ENCODE assay signal across 10 mouse cellular contexts in genomic region chr7:126888852-126889251, GRCm38 (mm10). TPM values are rescaled to one million over a fixed set of nuclear protein-coding genes. Genes with fewer than 3 reads are reported as not detected.
DNase-seq lines count a peak whose midpoint lies in the region; ATAC-seq and TF ChIP-seq lines count a peak whose summit lies in the region.
"Had no signal": no experiment of that assay in that cellular context is flagged by ENCODE, and none has a peak within 500 bp of the region (broad histone marks: within the 10 kb centered on the region; RNA-seq: fewer than 3 reads in every experiment).

No protein-coding gene starts in this region.

- DNase-seq in gastrocnemius, adult 2 months = peak; percentile 34
- no peak for DNase-seq in gastrocnemius, postnatal 14 days
- peak; percentile 46 for DNase-seq in lung, postnatal 25 days (ENCODE audit: low spot score)
- no peak for DNase-seq in layer of hippocampus, adult 8-10 months (ENCODE audit: low spot score in 2 of 2)

- no peak for ATAC-seq in megakaryocyte, adult 5-6 weeks (ENCODE audit: poor library complexity, severe bottlenecking)
- ATAC-seq in forebrain, embryonic 12.5 days (ENCODE audit: low FRiP score) = no peak

- H3K9me3 ChIP-seq in megakaryocyte, embryonic 14.5 days = no peaks in the 10 kb centered on the region
- no peaks in the 10 kb centered on the region for H3K9me3 ChIP-seq in forebrain, embryonic 12.5 days
- H3K9me3 ChIP-seq: forebrain, embryonic 10.5 days; limb, embryonic 15.5 days had no signal

- peak; percentile 54 for TF ChIP-seq CTCF in gastrocnemius, adult 2 months (IDR thresholded peaks at IDR 0.05)
- TF ChIP-seq CTCF in bone marrow macrophage, adult 2 months (IDR thresholded peaks at IDR 0.05; ENCODE audit: low read depth, low read length) = peak; percentile 53; the same call in 1 of the 2 replicates

- peak overlapping the region; percentile 45 for H3K4me3 ChIP-seq in gastrocnemius, adult 2 months
- peak overlapping the region; percentile 1 for H3K4me3 ChIP-seq in megakaryocyte, embryonic 14.5 days (replicated peaks)
- H3K4me3 ChIP-seq in bone marrow macrophage, adult 2 months (ENCODE audit: insufficient read depth, low read length) = no peak overlapping the region
- H3K4me3 ChIP-seq in forebrain, embryonic 12.5 days (replicated peaks) = no peak overlapping the region
- H3K4me3 ChIP-seq: forebrain, embryonic 10.5 days; limb, embryonic 15.5 days had no signal

- WGBS in forebrain, embryonic 12.5 days = 51% methylated on average over 7 of the region's 7 CpGs

- no peak for TF ChIP-seq POLR2A in bone marrow macrophage, adult 2 months (IDR thresholded peaks at IDR 0.05; ENCODE audit: borderline replicate concordance, low read depth, low read length)

- H3K9ac ChIP-seq in forebrain, embryonic 12.5 days = no peak overlapping the region
- H3K9ac ChIP-seq: limb, embryonic 15.5 days had no signal

- no peak overlapping the region for H3K4me2 ChIP-seq in forebrain, embryonic 12.5 days
- H3K4me2 ChIP-seq: limb, embryonic 15.5 days had no signal

- intact Hi-C loops in gastrocnemius, adult 2 months (cut with DNase I) = no loop called here
- intact Hi-C loops in gastrocnemius, postnatal 14 days (cut with DNase I; ENCODE audit: low total_unique reads) = no loop called here

- H3K36me3 ChIP-seq in megakaryocyte, embryonic 14.5 days (replicated peaks; ENCODE audit: low read length) = peaks cover 80% of the 10 kb centered on the region
- peaks cover 16% of the 10 kb centered on the region for H3K36me3 ChIP-seq in forebrain, embryonic 12.5 days (replicated peaks)

- H3K4me1 ChIP-seq in megakaryocyte, embryonic 14.5 days = peaks cover 19% of the 10 kb centered on the region
- peaks cover 9% of the 10 kb centered on the region for H3K4me1 ChIP-seq in bone marrow macrophage, adult 2 months (ENCODE audit: control insufficient read depth, insufficient read depth, low read length)
- peaks cover under 1% of the 10 kb centered on the region; the same call in 1 of the 2 replicates for H3K4me1 ChIP-seq in forebrain, embryonic 12.5 days
- H3K4me1 ChIP-seq: limb, embryonic 15.5 days had no signal

- H3K27ac ChIP-seq in gastrocnemius, adult 2 months = peak overlapping the region; percentile 56; the same call in 1 of the 2 replicates
- no peak overlapping the region for H3K27ac ChIP-seq in bone marrow macrophage, adult 2 months (ENCODE audit: insufficient read depth, low read depth, low read length)
- H3K27ac ChIP-seq in forebrain, embryonic 12.5 days = no peak overlapping the region
- H3K27ac ChIP-seq: forebrain, embryonic 10.5 days; limb, embryonic 15.5 days had no signal

- H3K27me3 ChIP-seq in megakaryocyte, embryonic 14.5 days (replicated peaks) = no peaks in the 10 kb centered on the region
- H3K27me3 ChIP-seq in forebrain, embryonic 12.5 days = no peaks in the 10 kb centered on the region
- H3K27me3 ChIP-seq: limb, embryonic 15.5 days had no signal

RNA-seq across cellular contexts. Expression of gene Taok2, which starts 4.3 kb away (rescaled TPM):
- 10 to 100 TPM; 22.3 to 23.5 TPM for total RNA-seq in gastrocnemius, adult 2 months (2021)
- 10 to 100 TPM; 33.1 to 33.5 TPM for total RNA-seq in gastrocnemius, postnatal 14 days (2021)
- 159 and 479 TPM in 2 replicates for polyA plus RNA-seq in megakaryocyte, embryonic 14.5 days (2012; ENCODE audit: insufficient read depth, low replicate concordance)
- 14.3 and 19.0 TPM in 2 replicates for total RNA-seq in megakaryocyte, adult 5-6 weeks (2015)
- 26.8 and 32.0 TPM in 2 replicates for total RNA-seq in megakaryocyte, adult 5-6 weeks (2017)
- 58.5 and 66.8 TPM in 2 replicates for polyA plus RNA-seq in bone marrow macrophage, adult 2 months (2012; ENCODE audit: insufficient read depth, insufficient read length, missing spikeins)
- total RNA-seq in layer of hippocampus, adult 8-10 months (2022) = 100 to 1,000 TPM; 146 to 179 (median 151) TPM
- 60.9 and 65.4 TPM in 2 replicates for polyA plus RNA-seq in forebrain, embryonic 12.5 days (2016; fragmentation: Nextera tagmentation; extraction: Ambion mirVana)

RNA-seq across cellular contexts. Expression of gene Ino80e, which starts 26.7 kb away (rescaled TPM):
- total RNA-seq in gastrocnemius, adult 2 months (2021) = 10 to 100 TPM in 1 of 2 experiments, 1 to 10 TPM in 1; 8.7 to 12.9 TPM
- total RNA-seq in gastrocnemius, postnatal 14 days (2021) = 10 to 100 TPM; 13.7 to 14.1 TPM
- polyA plus RNA-seq in megakaryocyte, embryonic 14.5 days (2012; ENCODE audit: insufficient read depth, low replicate concordance) = 823 and 1,411 TPM in 2 replicates
- 42.5 and 51.5 TPM in 2 replicates for total RNA-seq in megakaryocyte, adult 5-6 weeks (2015)
- 21.3 and 46.4 TPM in 2 replicates for total RNA-seq in megakaryocyte, adult 5-6 weeks (2017)
- polyA plus RNA-seq in bone marrow macrophage, adult 2 months (2012; ENCODE audit: insufficient read depth, insufficient read length, missing spikeins) = 67.0 and 72.6 TPM in 2 replicates
- total RNA-seq in layer of hippocampus, adult 8-10 months (2022) = 10 to 100 TPM; 46.3 to 59.5 (median 56.1) TPM
- polyA plus RNA-seq in forebrain, embryonic 12.5 days (2016; fragmentation: Nextera tagmentation; extraction: Ambion mirVana) = 96.5 and 108 TPM in 2 replicates

RNA-seq across cellular contexts. Expression of gene Hirip3, which starts 27.1 kb away (rescaled TPM):
- total RNA-seq in gastrocnemius, adult 2 months (2021) = 1 to 10 TPM; 5.3 to 6.3 TPM
- total RNA-seq in gastrocnemius, postnatal 14 days (2021) = 1 to 10 TPM; 6.1 to 8.5 TPM
- polyA plus RNA-seq in megakaryocyte, embryonic 14.5 days (2012; ENCODE audit: insufficient read depth, low replicate concordance) = 9.3 and 60.8 TPM in 2 replicates
- total RNA-seq in megakaryocyte, adult 5-6 weeks (2015) = 14.6 and 22.0 TPM in 2 replicates
- total RNA-seq in megakaryocyte, adult 5-6 weeks (2017) = 147 and 164 TPM in 2 replicates
- 32.0 and 33.5 TPM in 2 replicates for polyA plus RNA-seq in bone marrow macrophage, adult 2 months (2012; ENCODE audit: insufficient read depth, insufficient read length, missing spikeins)
- total RNA-seq in layer of hippocampus, adult 8-10 months (2022) = 10 to 100 TPM; 25.6 to 44.7 (median 36.2) TPM
- polyA plus RNA-seq in forebrain, embryonic 12.5 days (2016; fragmentation: Nextera tagmentation; extraction: Ambion mirVana) = 53.3 TPM in 2 replicates

RNA-seq across cellular contexts. Expression of gene Tmem219, which starts 33.9 kb away (rescaled TPM):
- 10 to 100 TPM; 10.9 to 11.3 TPM for total RNA-seq in gastrocnemius, adult 2 months (2021)
- total RNA-seq in gastrocnemius, postnatal 14 days (2021) = 10 to 100 TPM; 11.9 to 13.1 TPM
- polyA plus RNA-seq in megakaryocyte, embryonic 14.5 days (2012; ENCODE audit: insufficient read depth, low replicate concordance) = 50.9 TPM in 2 replicates
- 47.9 and 50.9 TPM in 2 replicates for total RNA-seq in megakaryocyte, adult 5-6 weeks (2015)
- 44.9 and 45.5 TPM in 2 replicates for total RNA-seq in megakaryocyte, adult 5-6 weeks (2017)
- 74.2 and 75.9 TPM in 2 replicates for polyA plus RNA-seq in bone marrow macrophage, adult 2 months (2012; ENCODE audit: insufficient read depth, insufficient read length, missing spikeins)
- total RNA-seq in layer of hippocampus, adult 8-10 months (2022) = 10 to 100 TPM; 21.8 to 34.3 (median 25.6) TPM
- 23.0 and 25.3 TPM in 2 replicates for polyA plus RNA-seq in forebrain, embryonic 12.5 days (2016; fragmentation: Nextera tagmentation; extraction: Ambion mirVana)

RNA-seq across cellular contexts. Expression of gene Kctd13, which starts 39.8 kb away (rescaled TPM):
- 1 to 10 TPM; 2.5 to 2.9 TPM for total RNA-seq in gastrocnemius, adult 2 months (2021)
- 1 to 10 TPM; 2.5 to 3.2 TPM for total RNA-seq in gastrocnemius, postnatal 14 days (2021)
- polyA plus RNA-seq in megakaryocyte, embryonic 14.5 days (2012; ENCODE audit: insufficient read depth, low replicate concordance) = 26.4 and 59.2 TPM in 2 replicates
- total RNA-seq in megakaryocyte, adult 5-6 weeks (2015) = 7.3 and 12.0 TPM in 2 replicates
- 10.9 and 19.0 TPM in 2 replicates for total RNA-seq in megakaryocyte, adult 5-6 weeks (2017)
- polyA plus RNA-seq in bone marrow macrophage, adult 2 months (2012; ENCODE audit: insufficient read depth, insufficient read length, missing spikeins) = 16.2 and 17.5 TPM in 2 replicates
- 100 to 1,000 TPM; 137 to 173 (median 161) TPM for total RNA-seq in layer of hippocampus, adult 8-10 months (2022)
- polyA plus RNA-seq in forebrain, embryonic 12.5 days (2016; fragmentation: Nextera tagmentation; extraction: Ambion mirVana) = 45.3 and 46.4 TPM in 2 replicates

Comparison
In these comparisons a context has a peak if more than half of its experiments do, and no peak if none do; other contexts are left out.
1. DNase-seq: peak in gastrocnemius, adult 2 months (single experiment) and lung, postnatal 25 days (single experiment); none in gastrocnemius, postnatal 14 days (single experiment) and layer of hippocampus, adult 8-10 months (0 of 2).
2. H3K4me3 ChIP-seq: peak in gastrocnemius, adult 2 months (single experiment) and megakaryocyte, embryonic 14.5 days (single experiment); none in bone marrow macrophage, adult 2 months (single experiment) and forebrain, embryonic 12.5 days (single experiment).
3. RNA of gene Taok2, which starts 4.3 kb away (total RNA-seq): 146 to 179 TPM in layer of hippocampus, adult 8-10 months; 33.1 to 33.5 TPM in gastrocnemius, postnatal 14 days, 14.3 to 32.0 TPM in megakaryocyte, adult 5-6 weeks and 22.3 to 23.5 TPM in gastrocnemius, adult 2 months; every median in the first group is over 4 times any median in the second.